Mouse (Mus musculus): Measurements from ENCODE around the gene Olfr1417.

GRCm38 (mm10) chr19:11793741-11794359, 45.2 kb downstream of the Olfr1417 start:
- TF ChIP-seq POLR2A (IDR thresholded peaks at IDR 0.05; ENCODE audit: insufficient read depth, low read depth, low read length) (no peak), CTCF (IDR thresholded peaks at IDR 0.05; ENCODE audit: insufficient read depth, low read depth, low read length) (no peak)
